Mouse (Mus musculus): Measurements from ENCODE around the gene Lzic.

- TF ChIP-seq CTCF (IDR thresholded peaks at IDR 0.05) (no peak), EP300 (IDR thresholded peaks at IDR 0.05) (no peak)
Observed at GRCm38 (mm10) chr4:149526330-149526729, 41.3 kb downstream of the Lzic start.

Measured in lung, postnatal 0 days (tissue).